Mouse (Mus musculus) midbrain, embryonic 11.5 days (tissue): ENCODE measurements around the gene Isy1. TPM values are rescaled to one million over a fixed set of nuclear protein-coding genes. Genes with fewer than 3 reads are reported as not detected.

Experiments used
- ATAC-seq: fragments of 200-750 bp; cut with Nextera tagmentation; 2 replicates; pipeline ENCODE4 v1.8.0; 2017; ENCODE audit warnings: moderate TSS enrichment, moderate library complexity; ENCODE audit not compliant: low FRiP score
- DNase-seq: peaks from one replicate; pipeline ENCODE4 v3.0.0; 2015; ENCODE audit warnings: low spot score; ENCODE audit errors: missing footprints
- H3K27ac ChIP-seq: fragments of 300-500 bp; sonication (generic); 2 replicates; pipeline ENCODE4 v1.5.1; 2014; ENCODE audit warnings: low read depth, low read length
- H3K27me3 ChIP-seq: fragments of 300-500 bp; sonication (generic); 2 replicates; pipeline ENCODE4 v1.6.1; 2014; ENCODE audit warnings: mild to moderate bottlenecking, low read length, moderate library complexity, mixed read lengths; ENCODE audit not compliant: control insufficient read depth, insufficient read depth
- H3K36me3 ChIP-seq: fragments of 300-500 bp; sonication (generic); 2 replicates; pipeline ENCODE4 v1.6.1; 2014; ENCODE audit warnings: mild to moderate bottlenecking, low read length, moderate library complexity, mixed read lengths; ENCODE audit not compliant: control insufficient read depth, insufficient read depth
- H3K4me1 ChIP-seq: fragments of 300-500 bp; sonication (generic); 2 replicates; pipeline ENCODE4 v1.6.1; 2014; ENCODE audit warnings: low read length; ENCODE audit not compliant: control insufficient read depth, insufficient read depth
- H3K4me2 ChIP-seq: fragments of 300-500 bp; sonication (generic); 2 replicates; pipeline ENCODE4 v1.6.1; 2014; ENCODE audit warnings: mild to moderate bottlenecking, moderate library complexity
- H3K4me3 ChIP-seq: fragments of 300-500 bp; sonication (generic); 2 replicates; pipeline ENCODE4 v1.5.1; 2014; ENCODE audit warnings: low read depth, low read length
- H3K9ac ChIP-seq: fragments of 300-500 bp; sonication (generic); 2 replicates; pipeline ENCODE4 v1.6.1; 2014; ENCODE audit warnings: low read length
- H3K9me3 ChIP-seq: fragments of 300-500 bp; sonication (generic); 2 replicates; pipeline ENCODE4 v1.6.1; 2016; ENCODE audit warnings: low read length; ENCODE audit not compliant: control insufficient read depth
- WGBS: fragments of 180-500 bp; shearing (Covaris S2); extraction: QIAGEN DNeasy Blood & Tissue Kit; methylation state at CpG from one replicate; pipeline ENCODE4 v1.1.7; 2014; 5-methylcytosine and 5-hydroxymethylcytosine counted together
- polyA plus RNA-seq: library from polyadenylated mRNA; unstranded; fragments of >200 nt; fragmentation: Nextera tagmentation; extraction: Ambion mirVana; gene quantifications from 2 replicates; pipeline ENCODE4 v1.2.1, GENCODE M21; 2014

Isy1 gene
- polyA plus RNA-seq, 1 experiment from 2014 or later = 66.4 TPM

DNA sequence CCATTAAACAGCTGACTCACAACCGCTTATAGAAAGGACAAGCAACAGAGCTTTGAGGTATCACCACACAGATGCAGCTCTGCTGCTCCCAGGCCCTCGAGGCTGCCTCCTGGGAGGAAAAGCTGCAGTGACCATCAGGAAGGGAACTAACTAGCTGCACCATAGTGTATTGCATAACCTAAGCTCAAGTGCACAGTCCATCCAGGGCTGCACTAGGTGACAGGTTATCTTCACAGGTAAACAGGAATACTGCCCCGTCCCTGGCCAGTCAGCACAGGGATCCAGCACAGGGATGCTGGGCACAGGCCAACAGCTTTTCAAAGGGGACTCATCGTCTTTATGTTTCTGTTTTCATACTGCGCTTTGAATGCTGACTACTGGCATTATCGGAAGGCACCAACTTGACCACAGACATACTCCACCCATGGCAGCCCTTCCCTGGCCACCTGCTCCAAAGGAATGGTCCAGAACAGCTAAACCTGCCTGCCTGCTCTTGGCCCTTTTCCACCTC, 28.9 kb downstream of the Isy1 start:
- no peaks in the 10 kb centered on the region for H3K36me3 ChIP-seq
- DNase-seq (peak; percentile 79), ATAC-seq (no peak)
- no peaks in the 10 kb centered on the region for H3K9me3 ChIP-seq
- peaks cover 8% of the 10 kb centered on the region for H3K4me1 ChIP-seq
- no peak overlapping the region for H3K27ac ChIP-seq
- 86% methylated on average over 6 of the region's 6 CpGs for WGBS
- no peak overlapping the region for H3K4me2 ChIP-seq
- no peak overlapping the region for H3K9ac ChIP-seq
- H3K4me3 ChIP-seq = no peak overlapping the region
- no peaks in the 10 kb centered on the region for H3K27me3 ChIP-seq

DNA sequence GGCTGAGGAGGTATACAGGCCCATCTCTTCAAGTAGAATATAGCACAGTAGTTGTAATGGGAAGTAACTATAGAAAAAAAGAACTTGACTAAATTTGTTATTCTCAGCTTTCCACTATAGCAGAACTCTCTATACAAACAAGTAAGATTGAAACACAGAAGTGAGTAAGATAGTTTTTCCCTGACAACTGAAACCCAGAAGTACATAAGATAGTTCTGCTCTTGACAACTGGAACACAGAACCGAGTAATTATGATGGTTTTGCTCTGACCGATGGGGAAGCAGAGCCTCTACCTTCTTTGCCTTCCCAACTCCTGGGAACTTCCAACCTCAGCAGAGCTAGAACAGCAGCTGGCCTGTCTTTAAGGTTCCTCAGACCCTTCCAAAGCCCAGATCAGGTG, 29.5 kb downstream of the Isy1 start:
- Histone ChIP-seq H3K9ac (no peak overlapping the region), H3K4me3 (no peak overlapping the region), H3K4me2 (no peak overlapping the region), H3K4me1 (peaks cover 8% of the 10 kb centered on the region), H3K27ac (no peak overlapping the region), H3K36me3 (no peaks in the 10 kb centered on the region), H3K9me3 (no peaks in the 10 kb centered on the region), H3K27me3 (no peaks in the 10 kb centered on the region)
- DNase-seq = no peak
- 97% methylated on average over 2 of the region's 2 CpGs for WGBS
- no peak for ATAC-seq

DNA sequence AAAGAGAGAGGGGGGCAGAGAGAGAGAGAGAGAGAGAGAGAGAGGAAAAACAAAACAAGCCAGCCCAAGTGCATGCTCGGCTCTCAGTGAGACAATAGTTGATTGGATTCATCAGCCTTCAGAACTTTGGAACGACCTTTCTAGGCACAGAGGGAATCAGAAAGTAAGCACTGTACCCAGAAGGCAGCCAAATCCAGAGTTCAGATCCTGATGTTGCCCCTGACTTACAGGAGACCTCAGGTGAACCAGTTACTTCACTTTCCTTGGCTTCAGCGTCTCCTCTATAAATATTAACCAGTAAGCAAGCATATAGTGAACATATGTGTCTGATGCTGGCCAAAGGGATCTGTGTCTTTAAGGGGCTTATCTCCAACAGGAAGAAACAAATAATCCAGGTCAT, 30.1 kb downstream of the Isy1 start:
- ATAC-seq = no peak
- 79% methylated on average over 3 of the region's 3 CpGs for WGBS
- peaks cover 8% of the 10 kb centered on the region for H3K4me1 ChIP-seq
- no peak overlapping the region for H3K4me3 ChIP-seq
- H3K9ac ChIP-seq = no peak overlapping the region
- H3K36me3 ChIP-seq = no peaks in the 10 kb centered on the region
- H3K27me3 ChIP-seq = no peaks in the 10 kb centered on the region
- peak; percentile 73 for DNase-seq
- no peak overlapping the region for H3K4me2 ChIP-seq
- H3K9me3 ChIP-seq = no peaks in the 10 kb centered on the region
- no peak overlapping the region for H3K27ac ChIP-seq

DNA sequence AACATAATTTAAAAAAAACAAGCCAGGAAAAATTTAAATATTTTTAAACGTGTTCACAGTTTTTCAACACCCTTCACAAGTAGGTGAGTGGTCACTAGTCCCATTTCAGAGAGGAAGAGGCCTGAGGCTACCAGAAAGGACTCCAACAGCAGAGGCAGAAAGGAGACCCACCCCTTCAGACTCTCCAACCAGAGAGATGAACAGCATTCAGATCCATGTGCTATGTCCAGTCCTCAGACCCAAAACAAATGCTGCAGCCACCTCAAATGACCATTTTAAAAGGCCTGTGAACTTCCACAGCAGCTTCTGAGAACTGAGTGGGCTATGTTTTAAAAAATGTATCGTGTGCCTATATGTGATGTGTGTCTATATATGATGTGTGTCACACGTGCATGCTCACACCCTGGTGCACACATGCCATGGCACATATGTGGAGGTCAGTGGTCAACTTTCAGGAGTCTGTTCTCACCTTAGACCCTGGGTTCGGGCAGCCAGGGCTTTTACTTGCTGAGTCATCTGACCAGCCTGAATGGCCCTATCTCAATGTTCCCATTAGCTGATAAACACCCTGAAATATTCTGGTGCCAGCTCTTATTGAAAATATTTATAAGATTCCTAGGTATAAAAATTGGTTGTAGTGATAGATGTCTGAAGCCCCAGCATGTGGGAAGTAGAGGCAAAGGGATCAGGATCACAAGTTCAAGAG, 30.7 kb downstream of the Isy1 start:
- no peak for ATAC-seq
- WGBS = 84% methylated on average over 4 of the region's 4 CpGs
- Histone ChIP-seq H3K4me1 (peaks cover 8% of the 10 kb centered on the region), H3K27ac (no peak overlapping the region), H3K27me3 (no peaks in the 10 kb centered on the region), H3K9ac (no peak overlapping the region), H3K4me3 (no peak overlapping the region), H3K4me2 (no peak overlapping the region), H3K36me3 (no peaks in the 10 kb centered on the region), H3K9me3 (no peaks in the 10 kb centered on the region)
- DNase-seq = peak; percentile 54

DNA sequence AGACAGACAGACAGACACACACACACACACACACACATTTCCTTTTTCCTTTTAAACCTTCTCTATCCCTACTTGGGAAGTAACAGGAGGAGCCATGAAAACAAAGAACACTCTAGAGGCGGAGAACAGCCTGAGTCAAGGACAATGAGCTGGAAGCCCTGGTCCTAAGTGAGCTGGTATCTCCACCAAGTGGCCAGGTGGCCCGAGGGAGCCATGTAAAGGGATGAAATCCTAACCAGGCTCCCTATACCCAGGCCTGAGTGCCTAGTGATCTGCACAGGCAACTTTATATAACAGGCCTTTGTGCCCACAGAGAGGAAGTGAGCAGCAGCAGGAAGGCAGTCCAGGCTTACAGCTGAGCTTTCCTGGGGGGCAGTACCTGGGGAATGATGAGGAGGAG, 31.7 kb downstream of the Isy1 start:
- Histone ChIP-seq H3K27me3 (no peaks in the 10 kb centered on the region), H3K36me3 (no peaks in the 10 kb centered on the region), H3K27ac (no peak overlapping the region), H3K4me3 (no peak overlapping the region), H3K4me1 (peaks cover 5% of the 10 kb centered on the region; the same call in 1 of the 2 replicates), H3K4me2 (no peak overlapping the region), H3K9me3 (no peaks in the 10 kb centered on the region), H3K9ac (no peak overlapping the region)
- WGBS = 70% methylated on average over 2 of the region's 2 CpGs
- DNase-seq = peak; percentile 39
- no peak for ATAC-seq

DNA sequence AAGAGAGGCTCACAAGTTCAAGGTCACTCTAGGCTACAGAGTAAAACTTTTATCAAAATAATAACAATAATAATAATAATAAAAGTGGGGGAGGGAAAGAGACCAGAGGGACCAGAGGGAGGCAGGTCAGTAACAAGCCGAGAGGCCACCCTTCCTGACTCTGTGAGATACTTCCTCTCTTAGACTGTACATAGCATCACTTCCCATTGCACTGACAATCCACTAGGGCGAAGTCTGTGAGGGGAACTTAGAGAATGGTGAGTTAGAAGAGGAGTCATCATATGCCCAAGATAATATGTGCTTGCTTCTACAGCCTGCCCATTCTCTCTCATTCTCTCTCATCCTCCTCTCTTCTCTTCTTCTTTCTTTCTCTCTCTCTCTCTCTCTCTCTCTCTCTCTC, 32.6 kb downstream of the Isy1 start:
- WGBS = 89% methylated on average over 2 of the region's 2 CpGs
- Histone ChIP-seq H3K27ac (no peak overlapping the region), H3K4me3 (no peak overlapping the region), H3K27me3 (no peaks in the 10 kb centered on the region), H3K9ac (no peak overlapping the region), H3K4me1 (peaks cover 5% of the 10 kb centered on the region; the same call in 1 of the 2 replicates), H3K36me3 (no peaks in the 10 kb centered on the region), H3K9me3 (no peaks in the 10 kb centered on the region), H3K4me2 (no peak overlapping the region)
- ATAC-seq = no peak
- DNase-seq = no peak

DNA sequence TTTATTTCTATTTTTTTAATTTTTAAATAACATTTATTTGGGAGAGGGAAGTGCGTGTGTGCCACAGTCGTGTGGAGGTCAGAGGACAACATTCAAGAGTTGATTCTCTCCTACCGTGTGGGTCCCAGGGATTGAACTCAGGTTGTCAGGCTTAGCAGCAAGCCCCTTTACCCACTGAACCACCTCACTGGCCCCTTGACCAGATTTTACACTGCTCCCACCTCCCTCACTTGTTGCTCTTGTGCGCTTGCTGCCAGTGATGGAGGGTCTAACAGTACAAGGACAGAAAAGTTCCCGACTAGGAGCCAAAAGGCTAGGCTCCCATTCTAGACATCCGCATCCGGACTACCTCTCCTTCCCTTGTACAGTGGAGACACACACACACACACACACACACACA, 33.1 kb downstream of the Isy1 start:
- no peak overlapping the region for H3K9ac ChIP-seq

DNA sequence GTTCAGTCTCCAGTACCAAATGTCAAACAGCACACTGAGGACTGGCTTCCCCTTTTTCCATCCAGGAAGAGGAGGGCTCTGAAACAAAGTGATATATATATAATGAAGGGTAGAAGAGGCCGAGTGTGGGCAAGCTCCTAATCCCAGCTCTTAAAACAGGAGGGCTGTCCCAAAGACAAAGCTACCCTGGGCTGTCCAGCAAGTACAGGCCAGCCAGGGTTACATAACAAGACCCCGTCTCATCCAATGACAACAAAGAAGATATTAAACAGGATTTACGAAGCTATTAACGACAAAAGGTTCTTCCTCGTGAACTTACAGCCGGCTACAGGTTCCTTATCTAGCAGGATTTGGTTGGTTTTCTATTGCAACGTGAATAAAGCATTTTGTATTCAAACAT, 33.7 kb downstream of the Isy1 start:
- Histone ChIP-seq H3K9me3 (no peaks in the 10 kb centered on the region), H3K4me2 (no peak overlapping the region), H3K4me3 (no peak overlapping the region), H3K9ac (no peak overlapping the region), H3K4me1 (no peaks in the 10 kb centered on the region), H3K27me3 (no peaks in the 10 kb centered on the region), H3K27ac (no peak overlapping the region), H3K36me3 (no peaks in the 10 kb centered on the region)
- no peak for DNase-seq
- 80% methylated on average over 7 of the region's 7 CpGs for WGBS
- no peak for ATAC-seq

More for the DNA sequence above, 33.1 kb downstream of the Isy1 start:
- Histone ChIP-seq H3K27me3 (no peaks in the 10 kb centered on the region), H3K4me2 (no peak overlapping the region), H3K9me3 (no peaks in the 10 kb centered on the region), H3K4me1 (no peaks in the 10 kb centered on the region; the same call in 1 of the 2 replicates), H3K4me3 (no peak overlapping the region), H3K36me3 (no peaks in the 10 kb centered on the region), H3K27ac (no peak overlapping the region)
- WGBS = 93% methylated on average over 7 of the region's 7 CpGs
- ATAC-seq = no peak
- no peak for DNase-seq

DNA sequence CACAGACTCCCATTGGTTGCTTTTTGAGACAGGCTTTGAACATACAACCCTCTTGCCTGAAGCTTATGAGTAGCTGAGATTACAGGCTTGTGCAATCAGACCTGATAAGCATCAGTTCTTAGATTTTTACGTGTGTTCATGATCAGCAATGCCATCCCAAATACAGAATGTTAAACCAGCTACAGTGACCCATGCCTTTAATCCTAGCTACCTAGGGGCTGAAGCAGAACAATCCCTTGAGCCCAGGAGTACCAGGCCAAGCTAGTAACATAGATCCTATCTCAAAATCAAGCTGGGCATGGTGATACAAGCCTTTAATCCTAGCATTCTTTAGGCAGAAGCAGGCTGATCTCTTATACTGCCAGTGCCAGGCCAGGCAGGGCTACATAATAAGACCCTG, 34.6 kb downstream of the Isy1 start:
- Histone ChIP-seq H3K27ac (no peak overlapping the region), H3K9ac (no peak overlapping the region), H3K4me1 (no peaks in the 10 kb centered on the region), H3K9me3 (no peaks in the 10 kb centered on the region), H3K4me2 (no peak overlapping the region), H3K36me3 (no peaks in the 10 kb centered on the region), H3K4me3 (no peak overlapping the region), H3K27me3 (no peaks in the 10 kb centered on the region)
- WGBS = 81% methylated on average over 1 of the region's 1 CpGs
- ATAC-seq (no peak), DNase-seq (peak; percentile 28)
